Comparison of ENCODE assay signal across 10 mouse cellular contexts in genomic region chr11:63171977-63172376, GRCm38 (mm10). TPM values are rescaled to one million over a fixed set of nuclear protein-coding genes. Genes with fewer than 3 reads are reported as not detected.
DNase-seq lines count a peak whose midpoint lies in the region; ATAC-seq and TF ChIP-seq lines count a peak whose summit lies in the region.
"Had no signal": no experiment of that assay in that cellular context is flagged by ENCODE, and none has a peak within 500 bp of the region (broad histone marks: within the 10 kb centered on the region; RNA-seq: fewer than 3 reads in every experiment).

No protein-coding gene starts in this region.

- H3K36me3 ChIP-seq in limb, embryonic 14.5 days (ENCODE audit: control insufficient read depth, insufficient read depth, low read length), result no peaks in the 10 kb centered on the region
- H3K36me3 ChIP-seq: embryonic facial prominence, embryonic 15.5 days had no signal

- H3K4me1 ChIP-seq in limb, embryonic 14.5 days (ENCODE audit: control insufficient read depth, insufficient read depth, low read length), result peaks cover 13% of the 10 kb centered on the region

- H3K4me2 ChIP-seq in limb, embryonic 14.5 days (replicated peaks; ENCODE audit: low read depth, low read length, severe bottlenecking), result no peak overlapping the region
- H3K4me2 ChIP-seq: embryonic facial prominence, embryonic 15.5 days had no signal

- WGBS in limb, embryonic 14.5 days, result 17% methylated on average over 1 of the region's 1 CpGs

- H3K9me3 ChIP-seq in limb, embryonic 14.5 days (ENCODE audit: control insufficient read depth, low read length), result no peaks in the 10 kb centered on the region
- H3K9me3 ChIP-seq: embryonic facial prominence, embryonic 15.5 days had no signal

- H3K27ac ChIP-seq in limb, embryonic 14.5 days (replicated peaks; ENCODE audit: low read depth, low read length), result no peak overlapping the region
- H3K27ac ChIP-seq: embryonic facial prominence, embryonic 15.5 days had no signal

- no peak for ATAC-seq in limb, embryonic 14.5 days (ENCODE audit: low FRiP score, low read depth)
- ATAC-seq: inflammation-experienced regulatory T-cells, adult 6 months had no signal

- TF ChIP-seq POLR2A in limb, embryonic 14.5 days (IDR thresholded peaks at IDR 0.05; ENCODE audit: borderline replicate concordance, extremely low read depth, insufficient read depth, insufficient read length), result no peak

- DNase-seq in cerebellum, postnatal 14 days, result peak; percentile 27 to 28
- no peak for DNase-seq in cerebellum, adult 9-10 months
- DNase-seq in left cerebral cortex, adult 18-20 months (ENCODE audit: low spot score in 2 of 2), result peak; percentile 37 to 42
- no peak for DNase-seq in left cerebral cortex, postnatal 4 days
- peak; percentile 58 for DNase-seq in adrenal gland, postnatal 10 days
- DNase-seq in limb, embryonic 14.5 days (ENCODE audit: low spot score), result peak; percentile 69
- DNase-seq in urinary bladder, postnatal 14 days (ENCODE audit: low spot score), result no peak
- no peak for DNase-seq in thymus, postnatal 36 days

- no peak overlapping the region for H3K4me3 ChIP-seq in limb, embryonic 14.5 days (replicated peaks; ENCODE audit: low read length)
- H3K4me3 ChIP-seq: embryonic facial prominence, embryonic 15.5 days had no signal

- intact Hi-C loops in left cerebral cortex, postnatal 4 days (cut with DNase I), result loop anchor here (5.0 kb wide), 1 partner anchor 430 kb away; no protein-coding TSS in a partner anchor

- no peak overlapping the region for H3K9ac ChIP-seq in limb, embryonic 14.5 days (ENCODE audit: low read depth, low read length, severe bottlenecking)
- H3K9ac ChIP-seq: embryonic facial prominence, embryonic 15.5 days had no signal

- no peaks in the 10 kb centered on the region for H3K27me3 ChIP-seq in limb, embryonic 14.5 days (ENCODE audit: control insufficient read depth, insufficient read depth, low read length)
- H3K27me3 ChIP-seq: embryonic facial prominence, embryonic 15.5 days had no signal

RNA-seq across cellular contexts. Expression of gene Pmp22, which starts 43.2 kb away (rescaled TPM):
- total RNA-seq in left cerebral cortex, adult 18-20 months (2021), result 10 to 100 TPM; 29.8 to 31.3 TPM
- total RNA-seq in left cerebral cortex, postnatal 4 days (2021), result 10 to 100 TPM; 16.9 to 17.2 TPM
- 100 to 1,000 TPM; 119 to 122 TPM for total RNA-seq in adrenal gland, postnatal 10 days (2021)
- 155 and 202 TPM in 2 replicates for polyA plus RNA-seq in limb, embryonic 14.5 days (2012; rRNA removed)
- 277 and 284 TPM in 2 replicates for polyA plus RNA-seq in limb, embryonic 14.5 days (2014; fragmentation: Nextera tagmentation; extraction: Ambion mirVana)
- polyA plus RNA-seq: inflammation-experienced regulatory T-cells, adult 6 months had no signal

Comparison
In these comparisons a context has a peak if more than half of its experiments do, and no peak if none do; other contexts are left out.
1. DNase-seq: peak in cerebellum, postnatal 14 days (2 of 2), left cerebral cortex, adult 18-20 months (2 of 2), adrenal gland, postnatal 10 days (single experiment) and limb, embryonic 14.5 days (single experiment); none in cerebellum, adult 9-10 months (single experiment), left cerebral cortex, postnatal 4 days (single experiment), urinary bladder, postnatal 14 days (single experiment) and thymus, postnatal 36 days (0 of 2).